Mouse (Mus musculus): ENCODE data around the gene Olfr693. TPM values are rescaled to one million over a fixed set of nuclear protein-coding genes. Genes with fewer than 3 reads are reported as not detected.

Olfr693 gene
- total and polyA plus RNA-seq, 3 experiments = not detected

DNA sequence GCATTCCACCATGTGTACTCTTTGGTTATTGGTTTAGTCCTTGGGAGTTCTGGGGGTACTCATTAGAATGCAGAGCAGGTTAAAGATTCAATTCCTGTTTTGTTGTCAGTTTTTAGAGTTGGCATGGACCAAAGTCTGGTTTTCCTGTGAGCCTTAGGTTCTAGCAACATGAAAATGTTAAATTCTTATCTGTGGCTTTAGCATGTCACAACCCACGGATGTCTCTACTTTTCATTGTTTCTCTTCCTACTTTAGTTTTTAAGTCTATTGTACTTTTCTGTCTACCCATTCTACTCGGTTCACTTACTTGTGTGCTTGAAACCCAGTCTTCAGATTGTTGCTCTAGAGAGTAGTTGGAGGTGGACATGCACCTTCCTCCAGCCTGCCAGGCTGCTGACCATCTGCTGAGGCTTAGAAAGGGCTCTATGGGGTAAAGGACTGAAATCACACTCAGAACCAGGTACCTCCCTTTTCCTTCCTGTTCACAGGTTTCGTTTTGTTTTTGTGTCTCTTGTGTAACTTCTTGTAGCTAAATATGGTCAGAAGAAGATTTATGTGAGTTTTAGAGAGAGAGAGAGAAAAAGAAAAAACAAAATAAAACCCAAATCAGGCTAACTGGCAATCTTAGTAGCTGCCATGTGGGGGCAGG lies 36.0 kb downstream of the Olfr693 start:
- TF ChIP-seq EP300 (IDR thresholded peaks at IDR 0.05; ENCODE audit: insufficient read depth, low read depth, low read length) = no peak
- TF ChIP-seq POLR2A (IDR thresholded peaks at IDR 0.05; ENCODE audit: insufficient read depth, low read depth, low read length) = no peak
- TF ChIP-seq CTCF (IDR thresholded peaks at IDR 0.05) = no peak
- WGBS = 43% methylated on average over 3 of the region's 3 CpGs
- intact Hi-C loops (cut with DNase I) = no loop called here
- peak in 1 of 2 experiments; percentile 11 for DNase-seq
- no peak overlapping the region for H3K9ac ChIP-seq (ENCODE audit: low read depth, low read length)
- no peaks in the 10 kb centered on the region for H3K36me3 ChIP-seq (ENCODE audit: control insufficient read depth, insufficient read depth, low read length)
- no peaks in the 10 kb centered on the region for H3K79me2 ChIP-seq (replicated peaks; ENCODE audit: control insufficient read depth, insufficient read depth, low read length)
- no peaks in the 10 kb centered on the region for H3K4me1 ChIP-seq (ENCODE audit: control insufficient read depth, insufficient read depth, low read length)
- no peak overlapping the region for H3K4me3 ChIP-seq
- no peak overlapping the region for H3K27ac ChIP-seq
- H3K27me3 ChIP-seq (ENCODE audit: control insufficient read depth, insufficient read depth, low read length) = no peaks in the 10 kb centered on the region

DNA sequence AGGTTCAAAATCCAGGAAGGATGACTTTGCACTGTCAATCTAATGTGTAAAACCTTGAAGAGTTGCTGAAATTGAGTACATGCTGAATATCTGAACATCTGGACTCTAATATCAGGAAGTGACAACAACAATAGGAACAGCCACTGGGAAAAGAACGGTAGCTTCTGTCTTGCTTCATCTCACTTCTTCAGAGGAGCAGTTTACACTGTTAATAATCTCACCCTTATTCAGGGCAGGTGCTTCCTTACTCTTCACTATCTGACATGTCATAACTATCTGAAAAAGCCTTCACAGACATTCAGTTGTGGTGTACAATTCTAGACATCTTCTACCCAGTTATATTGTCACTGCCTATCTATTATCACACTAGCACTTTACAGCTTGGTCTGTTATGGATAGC lies 39.5 kb downstream of the Olfr693 start:
- Histone ChIP-seq H3K4me3 (no peak overlapping the region), H3K4me1 (ENCODE audit: control insufficient read depth, insufficient read depth, low read length) (no peaks in the 10 kb centered on the region), H3K36me3 (ENCODE audit: control insufficient read depth, insufficient read depth, low read length) (no peaks in the 10 kb centered on the region), H3K27ac (no peak overlapping the region), H3K9ac (ENCODE audit: low read depth, low read length) (no peak overlapping the region), H3K79me2 (replicated peaks; ENCODE audit: control insufficient read depth, insufficient read depth, low read length) (no peaks in the 10 kb centered on the region), H3K27me3 (ENCODE audit: control insufficient read depth, insufficient read depth, low read length) (no peaks in the 10 kb centered on the region)
- WGBS = 48% methylated on average over 1 of the region's 1 CpGs
- DNase-seq = no peak
- no peak for TF ChIP-seq POLR2A (IDR thresholded peaks at IDR 0.05; ENCODE audit: insufficient read depth, low read depth, low read length)
- TF ChIP-seq EP300 (IDR thresholded peaks at IDR 0.05; ENCODE audit: insufficient read depth, low read depth, low read length) = no peak
- TF ChIP-seq CTCF (IDR thresholded peaks at IDR 0.05) = no peak
- intact Hi-C loops (cut with DNase I) = no loop called here

DNA sequence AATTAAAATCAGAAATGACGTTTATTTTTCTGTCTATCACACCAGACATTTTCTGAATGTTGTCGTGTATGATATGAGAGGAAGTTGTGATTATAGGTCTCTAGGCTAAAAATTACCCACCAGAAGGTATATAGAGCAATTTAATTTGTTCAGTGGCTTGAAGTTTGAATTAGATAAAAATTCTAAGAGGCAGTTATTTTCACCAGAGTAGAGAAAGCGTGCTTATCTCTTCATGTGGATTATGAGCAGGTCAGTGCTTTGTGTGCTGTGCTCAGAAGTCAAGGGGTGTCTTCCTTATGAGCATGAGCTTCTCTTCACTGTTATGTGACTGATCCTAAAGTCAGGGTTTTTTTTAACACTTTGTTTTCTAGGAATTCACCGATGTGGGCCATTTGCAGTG lies 44.8 kb downstream of the Olfr693 start:
- TF ChIP-seq CTCF (IDR thresholded peaks at IDR 0.05) = no peak
- TF ChIP-seq EP300 (IDR thresholded peaks at IDR 0.05; ENCODE audit: insufficient read depth, low read depth, low read length) = no peak
- no peak for TF ChIP-seq POLR2A (IDR thresholded peaks at IDR 0.05; ENCODE audit: insufficient read depth, low read depth, low read length)
- H3K27ac ChIP-seq = no peak overlapping the region
- H3K4me3 ChIP-seq = no peak overlapping the region
- H3K36me3 ChIP-seq (ENCODE audit: control insufficient read depth, insufficient read depth, low read length) = no peaks in the 10 kb centered on the region
- H3K4me1 ChIP-seq (ENCODE audit: control insufficient read depth, insufficient read depth, low read length) = no peaks in the 10 kb centered on the region
- no peaks in the 10 kb centered on the region for H3K79me2 ChIP-seq (replicated peaks; ENCODE audit: control insufficient read depth, insufficient read depth, low read length)
- intact Hi-C loops (cut with DNase I) = no loop called here
- 59% methylated on average over 4 of the region's 4 CpGs for WGBS
- DNase-seq = no peak
- no peaks in the 10 kb centered on the region for H3K27me3 ChIP-seq (ENCODE audit: control insufficient read depth, insufficient read depth, low read length)
- H3K9ac ChIP-seq (ENCODE audit: low read depth, low read length) = no peak overlapping the region

Other genes with a start within 250 kb of the Olfr693 start
- not detected for gene Olfr694, start 11.2 kb upstream of the Olfr693 start, total RNA-seq (2021)
- gene Olfr694, start 11.2 kb upstream of the Olfr693 start, polyA plus RNA-seq (2012; rRNA removed) = not detected in 2 replicates
- gene Olfr695, start 35.8 kb upstream of the Olfr693 start, total RNA-seq (2021) = not detected
- gene Olfr695, start 35.8 kb upstream of the Olfr693 start, polyA plus RNA-seq (2012; rRNA removed) = not detected in 2 replicates
- gene Olfr697, start 61.9 kb upstream of the Olfr693 start, total RNA-seq (2021) = not detected
- gene Olfr697, start 61.9 kb upstream of the Olfr693 start, polyA plus RNA-seq (2012; rRNA removed) = not detected in 2 replicates
- not detected for gene Olfr698, start 74.8 kb upstream of the Olfr693 start, total RNA-seq (2021)
- not detected in 2 replicates for gene Olfr698, start 74.8 kb upstream of the Olfr693 start, polyA plus RNA-seq (2012; rRNA removed)
- not detected for gene Olfr699, start 112.6 kb upstream of the Olfr693 start, total RNA-seq (2021)
- gene Olfr699, start 112.6 kb upstream of the Olfr693 start, polyA plus RNA-seq (2012; rRNA removed) = not detected in 2 replicates
- gene Olfr700, start 128.2 kb upstream of the Olfr693 start, total RNA-seq (2021) = not detected
- gene Olfr700, start 128.2 kb upstream of the Olfr693 start, polyA plus RNA-seq (2012; rRNA removed) = not detected in 2 replicates
- gene Olfr701, start 133.5 kb upstream of the Olfr693 start, total RNA-seq (2021) = not detected
- gene Olfr701, start 133.5 kb upstream of the Olfr693 start, polyA plus RNA-seq (2012; rRNA removed) = not detected in 2 replicates
- gene Olfr702, start 153.3 kb upstream of the Olfr693 start, total RNA-seq (2021) = not detected
- gene Olfr702, start 153.3 kb upstream of the Olfr693 start, polyA plus RNA-seq (2012; rRNA removed) = not detected in 2 replicates
- not detected for gene Olfr703, start 162.8 kb upstream of the Olfr693 start, total RNA-seq (2021)
- not detected in 2 replicates for gene Olfr703, start 162.8 kb upstream of the Olfr693 start, polyA plus RNA-seq (2012; rRNA removed)
- gene Olfr704, start 182.6 kb upstream of the Olfr693 start, total RNA-seq (2021) = not detected
- not detected in 2 replicates for gene Olfr704, start 182.6 kb upstream of the Olfr693 start, polyA plus RNA-seq (2012; rRNA removed)
- gene Olfr705, start 196.3 kb upstream of the Olfr693 start, total RNA-seq (2021) = not detected
- gene Olfr705, start 196.3 kb upstream of the Olfr693 start, polyA plus RNA-seq (2012; rRNA removed) = not detected in 2 replicates
- gene Olfr706, start 207.6 kb upstream of the Olfr693 start, total RNA-seq (2021) = not detected
- not detected in 2 replicates for gene Olfr706, start 207.6 kb upstream of the Olfr693 start, polyA plus RNA-seq (2012; rRNA removed)
- gene Olfr707, start 220.7 kb upstream of the Olfr693 start, total RNA-seq (2021) = not detected
- not detected in 2 replicates for gene Olfr707, start 220.7 kb upstream of the Olfr693 start, polyA plus RNA-seq (2012; rRNA removed)
- gene Olfr1532-ps1, start 227.4 kb upstream of the Olfr693 start, total RNA-seq (2021) = not detected
- gene Olfr1532-ps1, start 227.4 kb upstream of the Olfr693 start, polyA plus RNA-seq (2012; rRNA removed) = not detected in 2 replicates

Measured in heart, adult 2 months (tissue).